Mouse (Mus musculus): ENCODE measurements around the gene Dcun1d2.

DNA sequence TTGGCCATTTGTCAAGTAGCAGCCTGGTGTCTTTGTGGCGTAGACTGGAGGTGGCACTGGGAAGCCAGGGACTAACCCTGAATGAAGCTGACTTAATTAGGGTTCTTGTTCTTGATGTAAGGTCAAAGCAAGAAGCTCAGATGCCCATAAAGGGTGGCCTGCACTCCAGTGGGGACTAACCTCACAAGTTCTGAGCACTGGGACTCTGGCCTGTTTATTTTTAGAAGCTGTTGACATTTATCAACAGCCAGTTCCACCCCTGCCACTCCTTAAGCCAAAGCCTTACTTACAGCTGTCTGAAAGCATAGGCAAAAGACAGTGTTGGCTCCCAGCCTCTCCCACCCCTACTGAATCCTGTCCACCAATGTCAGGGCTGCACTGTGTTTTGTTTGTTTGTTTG is 78.2 kb downstream of the Dcun1d2 start:
- no peak for TF ChIP-seq CTCF (IDR thresholded peaks at IDR 0.05; ENCODE audit: extremely low read depth, insufficient read length, insufficient replicate concordance, low read depth, low read length)
- TF ChIP-seq POLR2A (IDR thresholded peaks at IDR 0.05; ENCODE audit: low read depth, low read length), result no peak
